Mouse (Mus musculus): ENCODE measurements at regions not wholly inside any gene's neighbourhood (a gene's known extent, or its start where the extent isn't known, plus 50 kb on each side); places are given as distances from the start of the nearest gene placed in this dataset.

GRCm38 (mm10) chr3:149503992-149504391 is 513.6 kb upstream of the Adgrl2 start:
- no peak for DNase-seq (ENCODE audit: low read depth, low spot score)

GRCm38 (mm10) chr3:149500130-149500529 is 509.8 kb upstream of the Adgrl2 start:
- no peak for DNase-seq (ENCODE audit: low read depth, low spot score)

GRCm38 (mm10) chr3:149498765-149499164 is 508.4 kb upstream of the Adgrl2 start:
- DNase-seq (ENCODE audit: low read depth, low spot score) = no peak

GRCm38 (mm10) chr3:149496829-149497471 is 506.6 kb upstream of the Adgrl2 start:
- DNase-seq (ENCODE audit: low read depth, low spot score) = no peak

- no peak for DNase-seq (ENCODE audit: low read depth, low spot score)
These were observed 505.8 kb upstream of the Adgrl2 start for GRCm38 (mm10) chr3:149496122-149496521.

- no peak for DNase-seq (ENCODE audit: low read depth, low spot score)
These were observed 497.8 kb upstream of the Adgrl2 start for GRCm38 (mm10) chr3:149488147-149488546.

GRCm38 (mm10) chr3:149485406-149485805 is 495.1 kb upstream of the Adgrl2 start:
- DNase-seq (ENCODE audit: low read depth, low spot score) = no peak

GRCm38 (mm10) chr3:149484319-149484718 is 494.0 kb upstream of the Adgrl2 start:
- DNase-seq (ENCODE audit: low read depth, low spot score) = peak; percentile 9

GRCm38 (mm10) chr3:149476151-149476550 is 485.8 kb upstream of the Adgrl2 start:
- no peak for DNase-seq (ENCODE audit: low read depth, low spot score)

GRCm38 (mm10) chr3:149466973-149467372 is 476.6 kb upstream of the Adgrl2 start:
- DNase-seq (ENCODE audit: low read depth, low spot score) = no peak

- DNase-seq (ENCODE audit: low read depth, low spot score) = no peak
These were observed 474.2 kb upstream of the Adgrl2 start for GRCm38 (mm10) chr3:149464603-149465002.

GRCm38 (mm10) chr3:149462121-149462541 is 471.8 kb upstream of the Adgrl2 start:
- DNase-seq (ENCODE audit: low read depth, low spot score) = no peak

GRCm38 (mm10) chr3:149461613-149462012 is 471.3 kb upstream of the Adgrl2 start:
- DNase-seq (ENCODE audit: low read depth, low spot score) = no peak

- DNase-seq (ENCODE audit: low read depth, low spot score) = no peak
These were observed 459.0 kb upstream of the Adgrl2 start for GRCm38 (mm10) chr3:149449376-149449775.

- no peak for DNase-seq (ENCODE audit: low read depth, low spot score)
These were observed 455.7 kb upstream of the Adgrl2 start for GRCm38 (mm10) chr3:149445991-149446564.

GRCm38 (mm10) chr3:149444854-149445577 is 454.7 kb upstream of the Adgrl2 start:
- DNase-seq (ENCODE audit: low read depth, low spot score) = no peak

- no peak for DNase-seq (ENCODE audit: low read depth, low spot score)
These were observed 454.0 kb upstream of the Adgrl2 start for GRCm38 (mm10) chr3:149444377-149444776.

GRCm38 (mm10) chr3:149441227-149441626 is 450.9 kb upstream of the Adgrl2 start:
- no peak for DNase-seq (ENCODE audit: low read depth, low spot score)

GRCm38 (mm10) chr3:149437763-149438162 is 447.4 kb upstream of the Adgrl2 start:
- no peak for DNase-seq (ENCODE audit: low read depth, low spot score)

- DNase-seq (ENCODE audit: low read depth, low spot score) = no peak
These were observed 446.6 kb upstream of the Adgrl2 start for GRCm38 (mm10) chr3:149436944-149437343.

GRCm38 (mm10) chr3:149436420-149436819 is 446.1 kb upstream of the Adgrl2 start:
- DNase-seq (ENCODE audit: low read depth, low spot score) = no peak

- no peak for DNase-seq (ENCODE audit: low read depth, low spot score)
These were observed 441.4 kb upstream of the Adgrl2 start for GRCm38 (mm10) chr3:149431795-149432194.

Measured in WW6 (cell line).